Mouse (Mus musculus) liver, embryonic 11.5 days (tissue): Measurements from ENCODE around the gene Ptov1. TPM values are rescaled to one million over a fixed set of nuclear protein-coding genes. Genes with fewer than 3 reads are reported as not detected.
A peak's percentile ranks its signal among the peaks of the same experiment; 100 is the strongest.

ENCODE experiments used
- ATAC-seq: fragments of 200-750 bp; cut with Nextera tagmentation; replicated peaks from 2 replicates; pipeline ENCODE4 v1.8.0; 2017; ENCODE audit warnings: moderate number of reproducible peaks, mild to moderate bottlenecking, moderate TSS enrichment, moderate library complexity; ENCODE audit not compliant: low FRiP score
- DNase-seq: peaks from one replicate; pipeline ENCODE4 v3.0.0-alpha.2; 2017; ENCODE audit warnings: low spot score
- H3K27ac ChIP-seq: fragments of 300-500 bp; sonication (generic); 2 replicates; pipeline ENCODE4 v1.5.1; 2014; ENCODE audit warnings: mild to moderate bottlenecking, low read depth, low read length, control low read depth
- H3K27me3 ChIP-seq: fragments of 300-500 bp; sonication (generic); replicated peaks from 2 replicates; pipeline ENCODE4 v1.6.1; 2014; ENCODE audit warnings: low read length, mixed read lengths; ENCODE audit not compliant: control insufficient read depth, insufficient read depth
- H3K36me3 ChIP-seq: fragments of 300-500 bp; sonication (generic); 2 replicates; pipeline ENCODE4 v1.6.1; 2014; ENCODE audit warnings: mild to moderate bottlenecking, low read length, moderate library complexity, mixed read lengths; ENCODE audit not compliant: control insufficient read depth, insufficient read depth
- H3K4me1 ChIP-seq: fragments of 300-500 bp; sonication (generic); replicated peaks from 2 replicates; pipeline ENCODE4 v1.6.1; 2014; ENCODE audit warnings: low read length, mixed read lengths; ENCODE audit not compliant: control insufficient read depth, insufficient read depth
- H3K4me2 ChIP-seq: fragments of 300-500 bp; sonication (generic); 2 replicates; pipeline ENCODE4 v1.6.1; 2014; ENCODE audit warnings: mild to moderate bottlenecking, control low read depth, moderate library complexity
- H3K4me3 ChIP-seq: fragments of 300-500 bp; sonication (generic); 2 replicates; pipeline ENCODE4 v1.5.1; 2014; ENCODE audit warnings: low read depth, low read length, control low read depth
- H3K9ac ChIP-seq: fragments of 300-500 bp; sonication (generic); 2 replicates; pipeline ENCODE4 v1.6.1; 2014; ENCODE audit warnings: low read depth, low read length, control low read depth
- H3K9me3 ChIP-seq: fragments of 300-500 bp; sonication (generic); 2 replicates; pipeline ENCODE4 v1.6.1; 2016; ENCODE audit warnings: low read length, inconsistent platforms, mixed read lengths; ENCODE audit not compliant: control insufficient read depth
- WGBS: fragments of 180-500 bp; shearing (Covaris S2); extraction: QIAGEN DNeasy Blood & Tissue Kit; methylation state at CpG from one replicate; pipeline ENCODE4 v1.1.7; 2014; 5-methylcytosine and 5-hydroxymethylcytosine counted together
- polyA plus RNA-seq: library from polyadenylated mRNA; unstranded; fragments of >200 nt; fragmentation: Nextera tagmentation; extraction: Ambion mirVana; gene quantifications from 2 replicates; pipeline ENCODE4 v1.2.1, GENCODE M21; 2014

Gene Ptov1
- polyA plus RNA-seq, 1 experiment from 2014 or later, result 162 TPM

GRCm38 (mm10) chr7:44848561-44849415 is 20.8 kb downstream of the Ptov1 start, which contains the start of the genes Akt1s1 and Tbc1d17:
Gene Akt1s1, plus strand, starts transcription at chr7:44848991.
Gene Tbc1d17, minus strand, starts transcription at chr7:44849079.
- Histone ChIP-seq H3K4me1 (peaks cover 23% of the 10 kb centered on the region), H3K27me3 (no peaks in the 10 kb centered on the region), H3K9ac (peak within 1 kb of the TSS; percentile 96), H3K4me3 (peak within 1 kb of the TSS; percentile 89), H3K27ac (peak within 1 kb of the TSS; percentile 95), H3K9me3 (no peaks in the 10 kb centered on the region), H3K4me2 (peak within 1 kb of the TSS; percentile 87), H3K36me3 (peaks cover 26% of the 10 kb centered on the region; the same call in 1 of the 2 replicates)
- peak; percentile 82 for ATAC-seq
- DNase-seq, result peak; percentile 98
- WGBS, result under 1% methylated on average over 54 of the region's 54 CpGs

- Histone ChIP-seq H3K9me3 (no peaks in the 10 kb centered on the region), H3K4me2 (peak overlapping the region; percentile 87), H3K4me3 (peak overlapping the region; percentile 89), H3K4me1 (peaks cover 24% of the 10 kb centered on the region), H3K9ac (peak overlapping the region; percentile 46; the same call in 1 of the 2 replicates), H3K27me3 (no peaks in the 10 kb centered on the region), H3K36me3 (peaks cover 32% of the 10 kb centered on the region), H3K27ac (no peak overlapping the region; the same call in 1 of the 2 replicates)
- WGBS, result 77% methylated on average over 5 of the region's 5 CpGs
- no peak for ATAC-seq
- no peak for DNase-seq
Observed at GRCm38 (mm10) chr7:44847772-44848171, 21.8 kb downstream of the Ptov1 start.

DNA sequence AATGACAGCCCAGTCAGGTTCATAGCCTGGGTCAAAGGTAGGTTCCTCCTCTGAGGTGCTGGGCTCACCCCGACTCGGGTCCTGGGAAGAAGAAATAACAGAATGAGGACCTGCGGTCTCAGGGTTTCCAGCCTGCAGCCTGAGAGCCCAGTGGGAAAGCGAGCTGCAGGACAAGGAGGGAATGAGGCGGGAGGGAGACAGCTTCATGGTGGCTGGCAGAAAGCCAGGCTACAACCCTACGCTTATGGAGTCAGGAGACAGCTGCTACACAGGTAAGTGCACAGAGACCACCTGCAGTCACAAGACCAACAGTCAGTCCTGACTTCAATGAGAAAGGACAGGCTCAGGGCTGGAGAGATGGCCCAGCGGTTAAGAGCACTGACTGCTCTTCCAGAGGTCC is 22.8 kb downstream of the Ptov1 start:
- Histone ChIP-seq H3K27ac (no peak overlapping the region), H3K27me3 (no peaks in the 10 kb centered on the region), H3K9ac (no peak overlapping the region), H3K4me3 (no peak overlapping the region; the same call in 1 of the 2 replicates), H3K9me3 (no peaks in the 10 kb centered on the region), H3K4me1 (peaks cover 17% of the 10 kb centered on the region), H3K36me3 (peaks cover 33% of the 10 kb centered on the region), H3K4me2 (no peak overlapping the region)
- 89% methylated on average over 7 of the region's 7 CpGs for WGBS
- DNase-seq (no peak), ATAC-seq (no peak)

DNA sequence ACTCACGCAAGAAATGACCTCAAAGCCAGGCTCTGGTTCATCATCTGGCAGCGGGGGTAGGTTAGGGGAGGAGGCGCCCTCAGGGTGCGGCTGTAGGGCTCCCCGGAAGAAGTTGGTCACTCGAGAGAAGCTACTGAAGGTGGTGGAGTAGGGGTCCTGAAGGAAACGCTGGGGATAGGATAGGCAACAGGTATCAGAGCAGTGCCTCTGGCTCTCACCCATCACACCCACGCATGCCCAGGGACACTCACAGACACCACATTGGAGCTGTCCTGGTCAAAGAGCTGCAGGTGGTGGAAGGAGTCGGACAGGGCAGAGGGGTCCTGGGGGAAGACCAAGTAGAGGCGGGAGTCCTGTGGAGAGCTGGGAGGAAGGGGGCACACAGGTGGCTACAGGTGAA is 24.6 kb downstream of the Ptov1 start:
- DNase-seq, result no peak
- no peak for ATAC-seq
- Histone ChIP-seq H3K27me3 (no peaks in the 10 kb centered on the region; the same call in 1 of the 2 replicates), H3K9ac (no peak overlapping the region), H3K4me1 (peaks cover 14% of the 10 kb centered on the region), H3K36me3 (peaks cover 37% of the 10 kb centered on the region), H3K4me3 (no peak overlapping the region), H3K4me2 (no peak overlapping the region), H3K27ac (no peak overlapping the region), H3K9me3 (no peaks in the 10 kb centered on the region)
- WGBS, result 90% methylated on average over 10 of the region's 10 CpGs

DNA sequence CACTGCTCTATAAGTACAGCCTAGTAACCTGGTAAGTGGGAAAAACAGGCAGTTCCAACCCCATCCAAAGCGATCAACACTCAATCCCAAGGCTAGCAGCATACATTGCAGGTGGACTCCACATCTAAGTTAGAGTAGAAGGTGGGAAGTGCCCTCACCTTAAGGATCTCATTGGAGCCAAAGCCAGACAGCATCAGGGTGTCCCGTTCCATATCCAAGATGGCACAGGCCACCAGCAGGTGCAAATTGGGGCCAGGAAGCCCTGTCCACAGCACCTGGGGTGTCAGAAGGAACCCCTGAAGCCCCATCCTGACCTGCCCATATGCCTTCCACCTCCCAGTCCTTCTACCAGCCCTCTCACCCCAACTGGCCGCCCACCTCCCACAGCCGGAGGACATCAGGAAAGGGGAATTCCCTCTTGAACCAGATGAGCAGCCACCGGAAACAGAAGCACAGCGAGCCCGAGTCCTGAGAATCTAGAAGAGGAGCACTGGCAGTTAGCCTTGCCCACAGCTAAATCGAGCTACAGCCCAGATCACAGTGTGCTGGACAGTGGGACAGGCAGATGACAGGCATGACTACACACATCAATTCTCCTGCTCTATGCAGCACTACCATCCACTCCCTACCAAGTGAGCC is 27.6 kb downstream of the Ptov1 start:
- Histone ChIP-seq H3K4me1 (peaks cover 20% of the 10 kb centered on the region), H3K9ac (no peak overlapping the region), H3K27me3 (peaks cover 11% of the 10 kb centered on the region), H3K36me3 (peaks cover 37% of the 10 kb centered on the region), H3K4me2 (no peak overlapping the region), H3K4me3 (no peak overlapping the region), H3K27ac (no peak overlapping the region), H3K9me3 (no peaks in the 10 kb centered on the region)
- DNase-seq, result no peak
- ATAC-seq, result no peak
- WGBS, result 91% methylated on average over 8 of the region's 8 CpGs

GRCm38 (mm10) chr7:44840426-44840825 is 29.2 kb downstream of the Ptov1 start:
- WGBS, result 50% methylated on average over 14 of the region's 14 CpGs
- ATAC-seq (no peak), DNase-seq (no peak)
- Histone ChIP-seq H3K27me3 (peaks cover 11% of the 10 kb centered on the region), H3K9me3 (no peaks in the 10 kb centered on the region), H3K27ac (no peak overlapping the region), H3K4me1 (peaks cover 20% of the 10 kb centered on the region), H3K36me3 (peaks cover 24% of the 10 kb centered on the region), H3K4me2 (peak overlapping the region; percentile 76), H3K4me3 (no peak overlapping the region), H3K9ac (no peak overlapping the region)

- Histone ChIP-seq H3K4me3 (peak overlapping the region; percentile 43), H3K4me1 (peaks cover 20% of the 10 kb centered on the region), H3K4me2 (peak overlapping the region; percentile 76), H3K9me3 (no peaks in the 10 kb centered on the region), H3K9ac (peak overlapping the region; percentile 52), H3K36me3 (peaks cover 22% of the 10 kb centered on the region), H3K27me3 (peaks cover 11% of the 10 kb centered on the region), H3K27ac (no peak overlapping the region)
- WGBS, result 3% methylated on average over 58 of the region's 58 CpGs
- peak; percentile 38; the same call in 1 of the 2 replicates for ATAC-seq
- peak; percentile 68 for DNase-seq
Observed at GRCm38 (mm10) chr7:44839491-44840191, 29.9 kb downstream of the Ptov1 start.

DNA sequence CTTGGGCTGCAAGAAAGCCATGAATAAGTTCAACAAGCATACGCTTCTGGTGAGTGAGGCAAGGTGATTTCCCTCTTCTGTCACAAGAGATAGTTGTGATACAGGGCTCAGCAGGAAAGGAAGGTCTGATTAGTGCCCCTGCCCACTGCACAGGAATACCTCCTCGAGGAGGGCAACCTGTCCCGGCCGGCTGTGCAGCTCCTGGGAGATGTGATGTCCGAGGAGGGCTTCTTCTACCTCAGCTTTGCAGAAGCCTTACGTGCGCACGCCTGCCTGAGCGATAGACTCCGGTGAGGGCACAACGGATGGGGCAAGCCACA is 30.5 kb downstream of the Ptov1 start:
- DNase-seq, result no peak

More for the DNA sequence above, 30.5 kb downstream of the Ptov1 start:
- no peak overlapping the region for H3K27ac ChIP-seq
- WGBS, result 17% methylated on average over 11 of the region's 11 CpGs
- H3K4me2 ChIP-seq, result peak overlapping the region; percentile 76
- peak overlapping the region; percentile 43 for H3K4me3 ChIP-seq
- peaks cover 22% of the 10 kb centered on the region for H3K36me3 ChIP-seq
- H3K4me1 ChIP-seq, result peaks cover 20% of the 10 kb centered on the region
- peak overlapping the region; percentile 52 for H3K9ac ChIP-seq
- no peaks in the 10 kb centered on the region for H3K9me3 ChIP-seq
- H3K27me3 ChIP-seq, result peaks cover 11% of the 10 kb centered on the region
- no peak for ATAC-seq
